Mouse (Mus musculus): ENCODE data around the gene Bcl11b. TPM values are rescaled to one million over a fixed set of nuclear protein-coding genes. Genes with fewer than 3 reads are reported as not detected.

Gene Bcl11b
- polyA plus RNA-seq, 1 experiment: not detected

DNA sequence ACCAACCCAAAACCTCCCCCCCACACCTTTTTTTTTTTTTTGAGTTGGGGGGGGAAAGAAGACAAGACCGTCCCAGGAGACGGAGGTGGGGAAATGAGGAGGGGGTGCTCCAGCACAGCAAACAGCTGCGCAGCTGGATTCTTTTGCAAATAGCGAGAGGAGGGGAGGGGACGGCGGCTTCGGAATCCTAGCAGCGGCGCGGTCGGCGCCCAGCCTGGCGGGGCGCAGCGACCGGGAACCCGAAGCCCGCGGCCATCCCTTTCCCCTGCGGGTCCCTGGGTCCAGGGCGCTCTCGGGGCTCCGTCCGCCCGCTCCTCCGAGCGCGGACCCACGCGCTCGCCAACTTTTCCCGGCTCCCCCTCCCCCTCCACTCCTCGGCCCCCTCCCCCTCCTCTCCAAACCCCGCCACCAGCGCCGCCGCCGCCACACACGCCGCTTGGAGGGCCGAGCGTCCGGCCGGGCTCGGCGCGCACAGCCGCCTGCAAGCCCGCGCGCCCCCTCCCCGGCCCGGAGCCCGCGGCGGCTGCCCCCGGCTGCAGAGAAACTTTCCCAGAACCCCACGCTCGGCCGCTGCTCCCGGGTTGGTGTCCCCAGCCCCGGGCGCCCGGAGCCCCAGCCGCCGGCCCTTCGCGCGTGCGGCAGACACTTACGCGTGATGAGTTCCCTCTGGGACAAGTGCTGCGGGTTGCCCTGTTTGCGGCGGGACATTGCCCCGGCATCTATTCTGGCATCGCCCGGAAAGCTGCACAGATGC is 789 bp downstream of the Bcl11b start:
- no peak for TF ChIP-seq GATA1 (IDR thresholded peaks at IDR 0.05; ENCODE audit: low read length)

DNA sequence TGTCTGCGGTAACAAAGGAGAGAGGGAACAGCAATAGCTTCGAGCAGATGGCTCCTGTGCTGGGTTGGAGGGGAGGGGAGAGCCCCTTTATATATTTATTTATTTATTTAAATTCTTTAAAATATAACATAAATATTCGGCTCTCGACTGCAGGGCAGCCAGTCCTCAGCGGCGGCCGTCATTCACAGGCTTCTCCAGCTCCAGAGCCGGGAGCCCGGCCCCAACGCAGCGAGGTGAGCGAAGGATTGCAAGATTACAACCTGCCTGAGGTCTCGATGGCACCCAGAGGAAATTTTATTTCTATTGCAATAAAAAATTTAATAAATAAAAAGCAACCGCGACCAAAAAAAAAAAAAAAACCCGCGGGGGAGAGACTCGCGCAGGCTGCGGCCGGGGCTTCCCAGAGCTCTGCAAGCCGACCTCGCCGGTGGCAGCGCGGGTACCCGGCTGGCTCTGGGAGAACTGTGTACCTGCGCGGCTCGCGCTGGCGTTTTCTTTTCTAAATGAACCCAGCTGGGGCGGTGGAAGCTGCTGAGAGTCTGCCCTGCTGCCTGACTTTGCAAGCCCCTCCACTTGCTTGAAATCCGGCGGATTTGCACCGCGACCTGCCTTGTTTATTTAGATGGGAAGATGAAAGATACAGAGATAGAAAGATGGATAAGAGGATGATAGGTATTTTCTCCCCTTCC is 1.6 kb downstream of the Bcl11b start:
- TF ChIP-seq GATA1 (IDR thresholded peaks at IDR 0.05; ENCODE audit: low read length): no peak

DNA sequence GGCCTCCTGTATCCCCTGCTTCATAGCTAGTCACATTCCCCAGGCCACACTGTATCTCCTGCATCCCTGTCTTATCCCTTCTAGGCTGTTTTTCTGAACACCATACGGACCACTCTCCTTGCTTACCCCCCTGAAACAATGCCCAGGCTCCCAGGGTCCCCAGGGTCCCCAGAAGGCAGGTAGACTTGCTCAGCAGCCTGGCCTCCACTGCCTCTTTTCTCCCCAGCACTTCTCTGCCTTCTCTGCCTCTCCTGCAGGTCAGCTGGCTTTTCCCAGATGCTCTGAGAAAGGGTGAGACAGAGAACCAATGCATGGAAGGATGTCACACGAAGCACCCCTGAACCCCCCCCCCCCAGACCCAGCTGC is 2.7 kb downstream of the Bcl11b start:
- TF ChIP-seq GATA1 (IDR thresholded peaks at IDR 0.05; ENCODE audit: low read length): no peak

DNA sequence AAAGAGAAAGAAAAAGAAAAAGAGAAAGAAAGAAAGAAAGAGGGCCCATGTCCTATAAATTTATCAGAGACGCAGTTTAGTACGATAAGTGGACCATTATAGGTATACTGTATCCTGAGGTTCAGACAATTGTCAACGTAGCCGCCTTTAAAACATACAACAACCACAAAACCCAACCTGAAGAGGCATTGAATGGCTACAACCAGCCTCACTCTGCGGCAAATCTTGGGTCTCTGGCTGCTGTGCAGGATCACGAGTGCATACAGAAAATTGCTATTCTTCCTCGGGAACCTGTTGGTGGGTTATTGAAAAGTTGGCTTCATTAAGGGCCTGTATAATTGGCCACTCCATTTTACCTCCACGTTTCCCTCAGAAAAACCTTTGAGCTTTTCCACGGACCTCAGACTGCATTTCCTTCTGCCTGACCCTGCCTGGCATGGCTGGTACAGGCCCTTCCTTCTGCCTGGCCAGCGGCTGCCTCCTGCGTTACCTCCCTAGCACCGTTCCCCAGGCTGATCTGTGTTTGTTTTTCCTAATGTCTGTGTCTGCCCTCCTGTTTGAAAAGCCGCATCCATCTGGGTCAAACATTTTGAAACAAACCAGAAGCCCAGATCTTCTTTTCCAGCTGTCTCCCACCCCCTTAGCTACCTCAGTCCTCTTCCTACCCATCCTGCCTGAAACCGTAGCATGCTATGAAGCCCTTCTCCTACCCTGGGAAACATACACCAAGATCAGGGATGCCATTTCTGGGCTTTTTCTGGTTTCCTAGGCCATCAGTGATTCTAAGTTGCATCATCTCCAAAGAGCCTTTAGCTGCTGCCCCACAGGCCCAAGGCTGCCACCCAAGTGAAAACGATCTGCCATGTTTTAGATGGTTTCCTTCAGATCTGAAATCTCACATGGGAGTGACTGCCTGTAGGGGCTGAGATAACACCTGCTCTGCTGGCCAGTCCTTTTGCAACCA is 3.4 kb downstream of the Bcl11b start:
- TF ChIP-seq GATA1 (IDR thresholded peaks at IDR 0.05; ENCODE audit: low read length): no peak

DNA sequence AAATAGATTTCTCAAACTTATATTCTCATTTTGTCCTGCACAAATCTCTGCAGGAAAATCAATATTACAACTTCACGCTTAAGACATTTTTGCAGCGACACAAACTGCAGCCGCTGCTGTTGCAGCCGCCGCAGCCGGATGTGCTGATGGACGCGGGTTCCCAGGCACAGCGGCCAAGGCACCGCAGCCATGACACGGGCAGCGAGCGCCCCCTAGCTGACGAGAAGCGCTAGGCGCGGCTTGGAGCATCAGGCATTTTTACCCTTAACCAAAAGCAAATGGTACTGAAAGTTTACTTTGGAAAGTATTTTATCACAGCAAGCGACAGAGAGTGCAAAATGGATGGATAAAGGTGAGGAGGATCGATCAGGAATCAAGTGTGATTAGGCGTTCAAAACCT is 4.7 kb downstream of the Bcl11b start:
- no peak for TF ChIP-seq GATA1 (IDR thresholded peaks at IDR 0.05; ENCODE audit: low read length)

DNA sequence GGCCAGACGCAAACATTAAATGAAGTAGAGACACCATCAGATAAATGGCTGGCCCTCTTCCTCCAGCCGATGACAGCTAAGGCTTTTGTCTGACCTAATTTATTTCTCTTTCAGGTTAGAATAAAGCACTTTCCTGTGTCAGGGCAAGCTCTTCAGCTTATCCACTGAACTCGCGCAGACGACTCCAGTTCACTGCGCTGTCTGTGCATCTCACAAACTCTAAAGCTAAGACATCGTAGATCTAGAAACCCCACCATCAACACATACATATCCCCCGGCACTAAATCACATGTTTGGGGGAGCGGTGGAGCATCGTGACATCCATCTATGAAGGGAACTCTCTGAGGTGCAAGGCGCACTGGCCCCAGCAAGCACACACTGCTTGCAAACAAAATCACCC is 5.5 kb downstream of the Bcl11b start:
- TF ChIP-seq GATA1 (IDR thresholded peaks at IDR 0.05; ENCODE audit: low read length): no peak

DNA sequence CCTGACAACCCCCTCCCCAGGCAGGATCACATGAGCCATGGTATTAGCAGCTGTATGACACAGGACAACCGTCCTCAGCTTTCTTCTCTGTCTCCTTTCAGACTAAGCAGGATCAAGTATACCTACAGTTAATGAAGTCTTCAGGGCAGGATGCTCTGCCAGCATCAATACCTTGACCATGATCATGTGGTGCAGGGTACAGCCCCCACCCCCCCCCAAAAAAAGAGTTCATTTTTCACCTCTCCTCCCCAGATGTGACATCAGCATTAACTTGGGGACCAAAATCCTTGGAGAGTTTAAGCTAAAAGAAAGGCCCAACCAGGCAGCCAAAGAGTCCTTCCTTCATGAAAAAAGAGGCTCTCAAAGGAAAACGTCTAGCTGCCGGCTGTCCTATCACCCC is 6.2 kb downstream of the Bcl11b start:
- no peak for TF ChIP-seq GATA1 (IDR thresholded peaks at IDR 0.05; ENCODE audit: low read length)

DNA sequence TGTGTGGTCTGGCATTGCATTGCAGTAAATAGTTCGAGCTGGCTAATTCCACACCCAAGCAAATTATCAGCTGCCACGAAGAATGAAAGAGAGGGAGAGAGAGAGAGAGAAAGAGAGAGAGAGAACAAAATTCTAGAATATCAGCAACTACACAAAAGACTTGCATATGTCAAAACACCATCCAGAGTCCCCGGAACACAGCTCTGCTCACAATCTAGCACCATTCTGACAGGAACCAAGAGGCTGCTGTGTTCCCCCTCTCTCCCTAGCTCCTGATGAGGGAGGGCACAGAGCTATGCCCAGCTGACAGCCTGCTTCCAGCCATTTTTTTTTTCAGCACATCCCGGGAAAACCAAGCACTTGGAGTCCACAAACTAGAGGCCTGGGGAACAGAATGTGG is 6.6 kb downstream of the Bcl11b start:
- TF ChIP-seq GATA1 (IDR thresholded peaks at IDR 0.05; ENCODE audit: low read length): no peak

DNA sequence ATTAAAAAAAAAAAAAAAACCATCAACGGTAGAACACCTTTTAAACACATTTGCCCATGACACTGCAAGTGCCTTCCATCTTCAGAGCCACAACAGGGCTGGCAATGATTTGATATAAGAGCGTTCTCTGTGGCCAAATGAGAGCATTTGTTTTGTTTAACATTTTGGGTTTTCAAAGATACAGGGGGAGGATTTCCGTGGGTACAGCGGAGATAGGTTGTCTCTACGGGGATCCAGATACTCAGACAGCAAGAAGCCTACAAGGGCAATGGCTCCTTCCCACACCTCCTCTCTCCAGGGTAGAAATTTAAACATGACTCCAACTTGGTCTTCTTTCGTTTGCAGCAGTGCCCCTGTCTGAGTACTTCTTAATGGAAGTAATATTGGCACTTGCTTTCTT is 7.2 kb downstream of the Bcl11b start:
- TF ChIP-seq GATA1 (IDR thresholded peaks at IDR 0.05; ENCODE audit: low read length): no peak

DNA sequence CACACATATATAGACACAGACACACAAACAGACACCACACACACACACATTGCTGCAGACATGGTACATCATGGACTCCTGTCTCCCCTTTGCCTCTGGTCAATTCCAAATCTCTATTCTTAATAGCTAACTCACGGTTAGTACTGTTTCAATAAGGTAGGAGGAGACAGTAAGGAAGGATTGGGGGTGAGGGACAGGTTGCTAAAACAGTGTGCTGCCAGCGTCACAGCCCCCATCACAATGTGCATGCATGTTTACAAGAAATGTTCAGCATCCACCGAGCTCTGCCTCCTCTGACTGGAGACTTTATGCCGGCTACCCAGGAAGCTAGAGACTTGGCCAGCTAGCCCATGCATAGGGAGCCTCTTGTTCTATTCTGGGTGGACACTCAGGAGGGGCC is 9.0 kb downstream of the Bcl11b start:
- TF ChIP-seq GATA1 (IDR thresholded peaks at IDR 0.05; ENCODE audit: low read length): no peak

DNA sequence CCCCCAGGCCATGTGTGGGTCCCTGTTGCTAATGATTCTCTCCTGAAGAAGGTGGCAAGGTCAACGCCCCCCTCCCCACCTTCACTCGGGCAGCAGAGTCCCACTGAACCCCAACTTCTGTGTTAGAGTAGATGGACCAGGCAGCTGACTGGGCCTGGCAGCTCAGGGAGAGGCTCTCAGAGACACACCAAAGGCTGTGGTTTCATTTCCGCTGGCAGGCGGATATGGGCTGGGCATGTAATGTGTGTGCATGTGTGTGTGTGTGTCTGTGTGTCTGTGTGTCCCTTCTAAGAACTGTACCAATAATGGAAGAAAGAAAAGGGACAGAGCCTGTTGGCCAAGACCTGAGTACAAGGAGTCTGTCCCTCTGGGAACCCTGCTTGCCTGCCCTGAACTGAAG is 10.4 kb downstream of the Bcl11b start:
- no peak for TF ChIP-seq GATA1 (IDR thresholded peaks at IDR 0.05; ENCODE audit: low read length)

DNA sequence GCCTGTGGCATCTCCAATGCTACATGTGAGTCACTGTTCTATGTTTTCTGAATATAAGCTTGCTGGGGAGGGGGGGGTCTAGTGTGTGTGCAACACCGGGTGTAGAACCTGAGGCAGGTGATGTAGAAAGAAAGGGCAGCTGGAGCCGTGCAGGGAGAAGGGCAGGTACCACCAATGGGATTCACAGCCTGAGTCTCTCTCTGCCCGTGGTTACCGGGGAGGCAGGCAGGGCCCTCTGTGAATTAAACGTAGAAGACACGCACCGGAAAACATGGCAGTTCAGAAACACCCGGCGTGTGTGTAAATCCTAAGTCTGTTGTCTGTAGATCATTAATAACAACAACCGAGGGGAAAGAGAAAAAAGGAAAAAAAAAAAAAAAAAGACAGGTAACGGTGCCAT is 12.2 kb downstream of the Bcl11b start:
- TF ChIP-seq GATA1 (IDR thresholded peaks at IDR 0.05; ENCODE audit: low read length): no peak

DNA sequence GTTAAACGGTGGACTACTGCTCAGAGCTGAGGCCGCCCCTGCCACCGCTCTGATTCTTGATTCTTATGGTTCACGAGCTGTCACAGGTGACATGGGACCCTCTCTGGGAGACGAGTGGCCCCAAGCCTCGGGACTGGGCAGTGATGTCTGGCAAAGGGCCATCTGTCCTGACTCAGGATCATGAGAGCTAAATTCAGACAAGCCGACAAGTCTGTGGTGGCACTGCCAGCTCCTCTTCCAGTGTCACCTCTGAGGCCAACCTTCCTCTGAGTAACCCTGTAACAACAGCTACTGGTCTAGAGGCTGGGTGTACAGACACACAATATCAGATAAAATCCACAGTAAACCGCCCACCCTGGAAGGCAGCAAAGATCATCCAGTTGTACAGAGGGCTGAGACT is 20.2 kb downstream of the Bcl11b start:
- TF ChIP-seq GATA1 (IDR thresholded peaks at IDR 0.05; ENCODE audit: low read length): no peak

DNA sequence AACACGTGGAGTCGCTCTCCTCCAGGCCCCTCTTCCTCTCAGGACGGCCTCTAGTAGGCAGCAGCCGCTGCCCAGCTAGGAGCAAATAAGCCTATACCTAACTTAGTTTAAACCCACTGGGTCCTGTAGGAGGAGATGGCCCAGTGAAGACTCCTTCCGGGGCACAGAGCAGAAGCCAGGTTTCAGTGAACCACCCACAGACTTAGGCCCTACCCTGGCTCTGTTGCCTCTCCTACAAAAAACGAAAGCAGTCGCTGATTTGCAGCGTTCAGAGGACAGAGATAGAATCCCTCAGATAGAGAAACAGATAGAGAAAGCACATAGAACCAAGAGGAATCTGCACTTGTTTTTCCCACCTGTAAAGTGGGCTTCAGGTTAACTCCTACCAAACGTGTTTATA is 21.1 kb downstream of the Bcl11b start:
- TF ChIP-seq GATA1 (IDR thresholded peaks at IDR 0.05; ENCODE audit: low read length): no peak

DNA sequence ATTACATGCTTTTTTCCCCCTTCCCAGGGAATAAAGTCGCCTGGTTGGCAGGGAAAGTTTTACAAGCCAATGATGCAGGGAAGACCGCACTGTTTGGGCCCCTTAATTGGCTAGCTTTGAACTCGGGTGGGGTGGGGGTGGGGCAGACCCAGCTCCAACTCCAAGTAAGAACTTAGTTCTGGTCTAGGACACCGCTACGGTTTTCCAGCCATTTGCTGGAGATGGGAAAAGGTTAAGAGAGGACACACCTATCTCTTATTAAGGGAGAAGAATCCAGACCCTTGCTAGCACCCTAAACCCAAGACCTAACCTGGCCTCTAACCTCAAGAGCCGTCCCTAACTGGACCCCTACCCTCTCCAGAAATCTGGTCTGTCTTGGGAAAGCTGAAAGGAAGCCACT is 22.2 kb downstream of the Bcl11b start:
- no peak for TF ChIP-seq GATA1 (IDR thresholded peaks at IDR 0.05; ENCODE audit: low read length)
